Mouse (Mus musculus) A20 (cell line): ENCODE measurements around the gene Tpt1.

Experiments
- DNase-seq: peaks from one replicate; pipeline ENCODE4 v3.0.0-alpha.2; 2011; ENCODE audit warnings: low read depth, low spot score

The Tpt1 gene

GRCm38 (mm10) chr14:75877297-75877696 lies 32.4 kb downstream of the Tpt1 start:
- no peak for DNase-seq

GRCm38 (mm10) chr14:75878980-75879379 lies 34.1 kb downstream of the Tpt1 start:
- DNase-seq: no peak

GRCm38 (mm10) chr14:75881856-75882255 lies 37.0 kb downstream of the Tpt1 start:
- DNase-seq: no peak

- no peak for DNase-seq
These were observed 38.4 kb downstream of the Tpt1 start for GRCm38 (mm10) chr14:75883330-75883729.

GRCm38 (mm10) chr14:75883873-75884272 lies 39.0 kb downstream of the Tpt1 start:
- DNase-seq: no peak

- no peak for DNase-seq
These were observed 47.2 kb downstream of the Tpt1 start for GRCm38 (mm10) chr14:75892118-75892517.
